Mouse (Mus musculus): Measurements from ENCODE around the gene Nub1.

The Nub1 gene

GRCm38 (mm10) chr5:24704615-24705014 lies 19.3 kb downstream of the Nub1 start:
- no peak for DNase-seq

GRCm38 (mm10) chr5:24709962-24710361 lies 24.6 kb downstream of the Nub1 start:
- peak in 1 of 2 experiments; percentile 69 for DNase-seq

GRCm38 (mm10) chr5:24711615-24712014 lies 26.3 kb downstream of the Nub1 start:
- DNase-seq = no peak

- DNase-seq = no peak
Observed at GRCm38 (mm10) chr5:24713199-24713598, 27.9 kb downstream of the Nub1 start.

- peak in 1 of 2 experiments; percentile 43 for DNase-seq
Observed at GRCm38 (mm10) chr5:24713987-24714386, 28.7 kb downstream of the Nub1 start.

GRCm38 (mm10) chr5:24718076-24718475 lies 32.7 kb downstream of the Nub1 start:
- DNase-seq = no peak

GRCm38 (mm10) chr5:24719852-24720251 lies 34.5 kb downstream of the Nub1 start:
- DNase-seq = no peak

GRCm38 (mm10) chr5:24723527-24724269 lies 38.4 kb downstream of the Nub1 start:
- DNase-seq = no peak

- no peak for DNase-seq
Observed at GRCm38 (mm10) chr5:24724270-24724634, 38.9 kb downstream of the Nub1 start.

- DNase-seq = peak; percentile 51 to 69
Observed at GRCm38 (mm10) chr5:24724805-24725204, 39.5 kb downstream of the Nub1 start.

- no peak for DNase-seq
Observed at GRCm38 (mm10) chr5:24725897-24726296, 40.6 kb downstream of the Nub1 start.

GRCm38 (mm10) chr5:24726901-24727836 lies 41.8 kb downstream of the Nub1 start:
- DNase-seq = peak; percentile 85 to 89

GRCm38 (mm10) chr5:24729797-24730487 lies 44.6 kb downstream of the Nub1 start:
- peak; percentile 59 to 71 for DNase-seq

- DNase-seq = peak; percentile 81 to 83
Observed at GRCm38 (mm10) chr5:24730488-24730871, 45.1 kb downstream of the Nub1 start, which contains the start of gene Wdr86. Wdr86 (minus strand) TSS chr5:24730727.

- DNase-seq = peak; percentile 69 to 82
Observed at GRCm38 (mm10) chr5:24730986-24731385, 45.7 kb downstream of the Nub1 start.

GRCm38 (mm10) chr5:24733134-24733533 lies 47.8 kb downstream of the Nub1 start:
- DNase-seq = peak; percentile 83 to 91

GRCm38 (mm10) chr5:24733771-24734426 lies 48.6 kb downstream of the Nub1 start:
- DNase-seq = peak; percentile 49 to 56

GRCm38 (mm10) chr5:24737595-24737994 lies 52.3 kb downstream of the Nub1 start:
- DNase-seq = no peak

- DNase-seq = no peak
Observed at GRCm38 (mm10) chr5:24738517-24738916, 53.2 kb downstream of the Nub1 start.

- DNase-seq = peak; percentile 81 to 88
Observed at GRCm38 (mm10) chr5:24739141-24739753, 53.9 kb downstream of the Nub1 start.

GRCm38 (mm10) chr5:24741172-24741885 lies 56.0 kb downstream of the Nub1 start:
- DNase-seq = peak; percentile 49 to 60

Data from kidney, postnatal 4 days (tissue).